Mouse (Mus musculus): Measurements from ENCODE around the gene Disp3. TPM values are rescaled to one million over a fixed set of nuclear protein-coding genes. Genes with fewer than 3 reads are reported as not detected.
A peak's percentile ranks its signal among the peaks of the same experiment; 100 is the strongest.

Gene Disp3
- total RNA-seq, 2 experiments from 2014 or later: 0.10 TPM; not detected in 1

- no peak for DNase-seq
- intact Hi-C loops (cut with DNase I): no loop called here
These were observed 4.1 kb upstream of the Disp3 start for GRCm38 (mm10) chr4:148291849-148292248.

GRCm38 (mm10) chr4:148291080-148291479 is 3.3 kb upstream of the Disp3 start:
- intact Hi-C loops (cut with DNase I): no loop called here

GRCm38 (mm10) chr4:148288055-148288549 is 337 bp upstream of the Disp3 start:
- intact Hi-C loops (cut with DNase I): loop anchor here (5.0 kb wide), 1 partner anchor 144 kb away; no protein-coding TSS in a partner anchor
- peak; percentile 28 to 33 for DNase-seq

More at GRCm38 (mm10) chr4:148291080-148291479, 3.3 kb upstream of the Disp3 start:
- DNase-seq: no peak

- no peak for DNase-seq
- intact Hi-C loops (cut with DNase I): loop anchor here (5.0 kb wide), 1 partner anchor 145 kb away; no protein-coding TSS in a partner anchor
These were observed 724 bp downstream of the Disp3 start for GRCm38 (mm10) chr4:148287041-148287440.

- DNase-seq: no peak
- intact Hi-C loops (cut with DNase I): loop anchor here (5.0 kb wide), 1 partner anchor 146 kb away; no protein-coding TSS in a partner anchor
These were observed 1.3 kb downstream of the Disp3 start for GRCm38 (mm10) chr4:148286226-148287031.

- no peak for DNase-seq
- intact Hi-C loops (cut with DNase I): no loop called here
These were observed 3.5 kb downstream of the Disp3 start for GRCm38 (mm10) chr4:148284219-148284618.

- intact Hi-C loops (cut with DNase I): no loop called here
- DNase-seq: no peak
These were observed 10.8 kb downstream of the Disp3 start for GRCm38 (mm10) chr4:148276816-148277491.

- intact Hi-C loops (cut with DNase I): no loop called here
- DNase-seq: no peak
These were observed 13.1 kb downstream of the Disp3 start for GRCm38 (mm10) chr4:148274671-148275070.

GRCm38 (mm10) chr4:148273229-148273628 is 14.5 kb downstream of the Disp3 start:
- DNase-seq: no peak
- intact Hi-C loops (cut with DNase I): no loop called here

GRCm38 (mm10) chr4:148271656-148272055 is 16.1 kb downstream of the Disp3 start:
- no peak for DNase-seq
- intact Hi-C loops (cut with DNase I): no loop called here

GRCm38 (mm10) chr4:148266973-148267507 is 20.7 kb downstream of the Disp3 start:
- intact Hi-C loops (cut with DNase I): no loop called here
- DNase-seq: no peak

- no peak for DNase-seq
- intact Hi-C loops (cut with DNase I): no loop called here
These were observed 27.8 kb downstream of the Disp3 start for GRCm38 (mm10) chr4:148259941-148260340.

- no peak for DNase-seq
- intact Hi-C loops (cut with DNase I): no loop called here
These were observed 38.4 kb downstream of the Disp3 start for GRCm38 (mm10) chr4:148249341-148249740.

GRCm38 (mm10) chr4:148240387-148240786 is 47.4 kb downstream of the Disp3 start:
- intact Hi-C loops (cut with DNase I): no loop called here
- no peak for DNase-seq

- intact Hi-C loops (cut with DNase I): no loop called here
- DNase-seq: no peak
These were observed 48.2 kb downstream of the Disp3 start for GRCm38 (mm10) chr4:148239474-148240130.

- no peak for DNase-seq
- intact Hi-C loops (cut with DNase I): no loop called here
These were observed 48.8 kb downstream of the Disp3 start for GRCm38 (mm10) chr4:148238919-148239318.

GRCm38 (mm10) chr4:148238218-148238617 is 49.5 kb downstream of the Disp3 start:
- DNase-seq: no peak
- intact Hi-C loops (cut with DNase I): no loop called here

GRCm38 (mm10) chr4:148236664-148237063 is 51.1 kb downstream of the Disp3 start:
- DNase-seq: no peak
- intact Hi-C loops (cut with DNase I): no loop called here

- intact Hi-C loops (cut with DNase I): no loop called here
- no peak for DNase-seq
These were observed 54.7 kb downstream of the Disp3 start for GRCm38 (mm10) chr4:148233061-148233460.

- DNase-seq: no peak
- intact Hi-C loops (cut with DNase I): no loop called here
These were observed 55.1 kb downstream of the Disp3 start for GRCm38 (mm10) chr4:148232615-148233014.

GRCm38 (mm10) chr4:148232124-148232523 is 55.6 kb downstream of the Disp3 start:
- intact Hi-C loops (cut with DNase I): no loop called here
- no peak for DNase-seq

Measured in gastrocnemius, postnatal 36 days (tissue).